9 mouse cellular contexts compared by ENCODE assay signal in the genomic region with DNA sequence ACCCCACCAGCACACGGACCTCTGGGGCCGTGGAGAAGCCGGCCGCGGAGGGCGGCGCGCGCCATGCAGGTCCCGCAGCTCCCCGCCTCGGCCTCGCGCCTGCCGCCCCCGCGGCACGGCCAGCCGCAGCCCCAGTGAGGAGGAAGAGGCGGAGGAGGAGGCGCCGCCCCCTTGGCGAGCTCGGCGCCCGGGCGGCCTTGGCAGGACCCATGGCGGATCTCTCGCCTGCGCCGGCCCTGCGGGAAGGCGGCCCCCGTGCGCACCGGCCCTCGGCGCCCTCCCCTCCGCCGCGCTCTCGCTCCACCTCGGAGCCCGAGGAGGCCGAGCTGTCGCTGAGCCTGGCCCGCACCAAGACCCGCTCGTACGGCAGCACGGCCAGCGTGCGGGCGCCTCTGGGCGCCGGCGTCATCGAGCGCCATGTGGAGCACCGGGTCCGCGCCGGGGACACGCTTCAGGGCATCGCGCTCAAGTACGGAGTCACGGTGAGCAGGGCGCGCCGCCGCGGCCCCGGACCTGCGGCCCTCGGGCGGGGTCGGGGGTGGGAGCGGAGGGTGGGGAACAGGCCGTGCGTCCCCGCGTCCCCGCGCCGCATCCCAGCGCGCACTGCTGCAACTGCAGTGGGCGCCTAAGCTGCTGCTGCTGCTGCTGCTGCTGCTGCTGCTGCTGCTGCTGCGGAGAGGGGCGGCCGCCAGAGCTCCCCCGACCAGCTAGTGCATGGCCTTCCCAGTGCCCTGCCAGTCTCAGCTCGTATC. TPM values are rescaled to one million over a fixed set of nuclear protein-coding genes. Genes with fewer than 3 reads are reported as not detected.
DNase-seq lines count a peak whose midpoint lies in the region; ATAC-seq lines count a peak whose summit lies in the region.
"Had no signal": no experiment of that assay in that cellular context is flagged by ENCODE, and none has a peak within 500 bp of the region (broad histone marks: within the 10 kb centered on the region; RNA-seq: fewer than 3 reads in every experiment).

Gene Lysmd2, plus strand, starts transcription at position 186 of the 752 bp plus-strand sequence.

- intact Hi-C loops in heart, postnatal 14 days (cut with DNase I), result loop anchor here (10.0 kb wide), 1 partner anchor 499 kb away; no protein-coding TSS in a partner anchor

- peak within 1 kb of the TSS; percentile 88 for H3K27ac ChIP-seq in forebrain, embryonic 16.5 days (ENCODE audit: low read length)
- H3K27ac ChIP-seq: macrophage had no signal

- ATAC-seq in forebrain, embryonic 16.5 days, result peak; percentile 89

- no peaks in the 10 kb centered on the region for H3K36me3 ChIP-seq in forebrain, embryonic 16.5 days (ENCODE audit: control insufficient read depth, insufficient read depth)

- H3K9ac ChIP-seq in forebrain, embryonic 16.5 days (replicated peaks; ENCODE audit: low read depth, low read length), result peak within 1 kb of the TSS; percentile 91

- no peaks in the 10 kb centered on the region for H3K27me3 ChIP-seq in forebrain, embryonic 16.5 days (replicated peaks; ENCODE audit: control insufficient read depth, insufficient read depth, low read length)

- H3K4me3 ChIP-seq in forebrain, embryonic 16.5 days (replicated peaks; ENCODE audit: low read length), result peak within 1 kb of the TSS; percentile 76

- no peaks in the 10 kb centered on the region for H3K9me3 ChIP-seq in forebrain, embryonic 16.5 days (ENCODE audit: control insufficient read depth, low read length)

- peaks cover 10% of the 10 kb centered on the region for H3K4me1 ChIP-seq in forebrain, embryonic 16.5 days (replicated peaks; ENCODE audit: control insufficient read depth, insufficient read depth, low read length)

- WGBS in forebrain, embryonic 16.5 days, result under 1% methylated on average over 66 of the region's 94 CpGs
- whole genome bisulfite sequencing in large intestine, adult 2 months, result under 1% methylated on average over 94 of the region's 94 CpGs

- peak within 1 kb of the TSS; percentile 76 for H3K4me2 ChIP-seq in forebrain, embryonic 16.5 days (ENCODE audit: low read length)

- peak; percentile 55 for DNase-seq in ES-CJ7 (ENCODE audit: low read depth, low spot score)
- peak; percentile 81 for DNase-seq in cerebellum, adult 11 months
- peak; percentile 85 to 88 for DNase-seq in heart, postnatal 14 days
- DNase-seq in large intestine, adult 2 months (ENCODE audit: low read depth, low spot score), result no peak
- DNase-seq in lung, adult 18-20 months, result peak; percentile 66 to 70
- DNase-seq in ovary, adult 18-20 months (ENCODE audit: low spot score), result peak; percentile 81
- peak; percentile 74 for DNase-seq in urinary bladder, adult 2 months (ENCODE audit: low spot score)

RNA-seq across cellular contexts. Expression of gene Lysmd2, which starts in this region (rescaled TPM):
- polyA plus RNA-seq in forebrain, embryonic 16.5 days (2015; fragmentation: Nextera tagmentation; extraction: Ambion mirVana), result 26.7 and 28.2 TPM in 2 replicates
- 1 to 10 TPM; 8.2 to 8.7 TPM for total RNA-seq in heart, postnatal 14 days (2021)
- 9.4 and 10.3 TPM in 2 replicates for polyA plus RNA-seq in large intestine, adult 2 months (2012; rRNA removed)
- 42.3 and 48.9 TPM in 2 replicates for polyA plus RNA-seq in urinary bladder, adult 2 months (2012; rRNA removed)
- polyA plus RNA-seq: macrophage had no signal
